Mouse (Mus musculus) right cerebral cortex, adult 18-20 months (tissue): ENCODE results near the gene Haus4.

ENCODE experiments used
- DNase-seq: peaks from one replicate; pipeline ENCODE4 v3.0.0; 2022; ENCODE audit warnings: mixed read lengths

Haus4 gene

DNA sequence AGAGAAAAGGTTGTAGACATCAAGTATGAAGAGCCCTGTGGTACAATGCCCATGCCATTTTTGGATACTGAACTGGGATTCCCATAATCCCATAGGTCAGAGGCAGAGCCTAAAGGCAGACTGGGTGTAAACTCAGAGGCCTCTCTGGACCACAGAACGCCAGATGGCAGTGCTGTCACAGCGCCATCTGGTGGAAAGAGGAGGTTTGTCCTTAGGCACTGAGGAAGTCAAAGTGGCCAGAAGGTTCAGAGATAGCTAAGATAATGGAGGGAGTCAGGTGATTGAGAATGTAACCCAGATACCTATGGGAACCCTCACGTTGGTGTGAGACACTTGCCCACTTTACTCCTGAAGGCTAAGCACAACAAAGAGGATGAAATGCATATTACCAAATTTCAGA is 60.2 kb downstream of the Haus4 start:
- peak; percentile 62 for DNase-seq

DNA sequence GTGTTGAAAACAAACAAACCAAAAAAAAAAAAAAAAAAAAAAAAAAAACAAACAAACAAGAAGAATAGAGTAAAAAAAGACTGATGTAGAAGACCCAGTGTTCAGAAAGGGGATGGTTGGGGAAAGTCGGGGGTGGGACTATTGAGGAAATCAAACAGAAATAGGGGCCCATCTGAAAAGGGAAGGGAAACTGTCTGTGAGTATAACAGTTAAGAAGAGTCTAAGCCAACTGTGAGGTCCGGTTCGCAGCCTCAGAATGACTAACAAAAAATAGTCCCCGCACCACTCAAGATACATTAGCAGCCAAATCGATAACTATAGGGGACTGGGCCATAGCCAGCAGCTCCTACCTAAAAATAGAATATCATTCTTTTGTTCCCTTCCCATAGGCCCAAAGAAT is 61.2 kb downstream of the Haus4 start:
- no peak for DNase-seq

DNA sequence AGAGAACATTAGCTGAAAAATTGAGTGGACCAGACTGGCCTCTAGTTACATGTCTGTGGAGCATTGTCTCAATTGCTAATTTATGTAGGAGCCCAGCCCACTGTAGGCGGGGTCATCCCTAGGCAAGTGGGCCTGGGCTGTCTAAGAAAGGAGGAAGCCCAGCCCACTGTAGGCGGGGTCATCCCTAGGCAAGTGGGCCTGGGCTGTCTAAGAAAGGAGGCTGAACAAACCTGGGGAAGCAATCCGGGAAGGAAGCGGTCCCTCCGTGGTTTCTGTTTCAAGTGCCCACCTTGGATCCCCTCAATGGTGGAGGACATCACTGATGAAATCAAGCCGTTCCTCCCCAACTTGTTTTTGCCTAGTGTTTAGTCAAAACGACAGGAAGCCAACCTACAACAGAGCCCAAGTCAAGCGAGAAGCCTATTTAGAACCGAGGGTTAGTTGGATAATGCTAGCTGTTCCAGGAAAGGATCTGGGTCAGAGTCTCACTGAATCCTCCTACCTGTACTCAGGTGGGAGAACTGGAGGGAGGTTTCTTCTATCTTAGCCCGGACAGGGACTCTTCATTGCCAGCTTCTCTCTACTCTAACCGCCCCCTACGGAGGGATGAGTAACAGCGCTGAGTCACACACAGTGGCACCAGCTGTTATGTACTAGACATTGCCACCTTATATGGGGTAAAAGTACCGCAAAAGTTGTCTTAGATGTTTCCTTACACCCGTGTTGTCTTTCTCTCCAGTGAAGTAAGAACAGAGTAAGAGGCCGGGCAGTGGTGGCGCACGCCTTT is 61.9 kb downstream of the Haus4 start:
- peak; percentile 80 for DNase-seq
